Mouse (Mus musculus) olfactory bulb, adult 2 months (tissue): Measurements from ENCODE around the gene Crtam. TPM values are rescaled to one million over a fixed set of nuclear protein-coding genes. Genes with fewer than 3 reads are reported as not detected.

Experiments
- H3K27ac ChIP-seq: fragments of 200-500 bp; 2 replicates; pipeline ENCODE4 v1.5.1; 2012; ENCODE audit warnings: low read depth, low read length; ENCODE audit not compliant: insufficient read depth
- H3K4me1 ChIP-seq: fragments of 200-500 bp; 2 replicates; pipeline ENCODE4 v1.6.1; 2012; ENCODE audit warnings: low read length; ENCODE audit not compliant: control insufficient read depth, insufficient read depth
- H3K4me3 ChIP-seq: fragments of 200-500 bp; 2 replicates; pipeline ENCODE4 v1.5.1; 2012; ENCODE audit warnings: mild to moderate bottlenecking, low read depth, low read length, moderate library complexity; ENCODE audit not compliant: insufficient read depth
- CTCF ChIP-seq: fragments of 200-500 bp; IDR thresholded peaks from 2 replicates; pipeline ENCODE4 v1.5.1; 2012; ENCODE audit warnings: low read depth, mild to moderate bottlenecking, low read length, moderate library complexity; ENCODE audit not compliant: insufficient read depth
- POLR2A ChIP-seq: fragments of 200-500 bp; IDR thresholded peaks from 2 replicates; pipeline ENCODE4 v1.6.1; 2012; ENCODE audit warnings: mild to moderate bottlenecking, low read depth, low read length, moderate library complexity; ENCODE audit not compliant: insufficient read depth
- whole genome bisulfite sequencing: fragments of 180-500 bp; shearing (Covaris S2); methylation state at CpG from one replicate; pipeline ENCODE4 v1.1.7; 2018; 5-methylcytosine and 5-hydroxymethylcytosine counted together
- polyA plus RNA-seq: library from polyadenylated mRNA; stranded (reverse); fragments of >200 nt; gene quantifications from 2 replicates; pipeline ENCODE4 v1.2.4, GENCODE M21; 2012; ENCODE audit warnings: low replicate concordance; ENCODE audit not compliant: missing spikeins, insufficient read depth, insufficient read length

The Crtam gene
- polyA plus RNA-seq, 1 experiment: not detected

GRCm38 (mm10) chr9:41014512-41014911 is 10.1 kb upstream of the Crtam start:
- H3K4me1 ChIP-seq: peaks cover 4% of the 10 kb centered on the region
- H3K4me3 ChIP-seq: no peak overlapping the region
- 57% methylated on average over 4 of the region's 4 CpGs for WGBS
- TF ChIP-seq CTCF: no peak
- TF ChIP-seq POLR2A: no peak
- H3K27ac ChIP-seq: no peak overlapping the region

GRCm38 (mm10) chr9:41012456-41012855 is 8.0 kb upstream of the Crtam start:
- Histone ChIP-seq H3K4me1 (peaks cover 4% of the 10 kb centered on the region), H3K4me3 (no peak overlapping the region), H3K27ac (no peak overlapping the region)
- WGBS: 62% methylated on average over 5 of the region's 5 CpGs
- TF ChIP-seq POLR2A: no peak
- no peak for TF ChIP-seq CTCF

- Histone ChIP-seq H3K4me3 (no peak overlapping the region), H3K4me1 (peaks cover 4% of the 10 kb centered on the region), H3K27ac (0 out of 2 replicates have a peak overlapping the region, but pooled peaks have one; percentile 7)
- WGBS: 35% methylated on average over 13 of the region's 13 CpGs
- TF ChIP-seq POLR2A (no peak), CTCF (no peak)
Observed at GRCm38 (mm10) chr9:41011512-41012436, 7.3 kb upstream of the Crtam start.

- TF ChIP-seq POLR2A (no peak), CTCF (no peak)
- 46% methylated on average over 1 of the region's 1 CpGs for WGBS
- Histone ChIP-seq H3K4me3 (no peak overlapping the region), H3K4me1 (peaks cover 4% of the 10 kb centered on the region), H3K27ac (no peak overlapping the region)
Observed at GRCm38 (mm10) chr9:41007785-41008184, 3.4 kb upstream of the Crtam start.

- no peak overlapping the region for H3K4me3 ChIP-seq
- 92% methylated on average over 7 of the region's 7 CpGs for WGBS
- TF ChIP-seq POLR2A: no peak
- no peak for TF ChIP-seq CTCF
- H3K4me1 ChIP-seq: peaks cover 7% of the 10 kb centered on the region
- no peak overlapping the region for H3K27ac ChIP-seq
Observed at GRCm38 (mm10) chr9:40997116-40997779, 7.2 kb downstream of the Crtam start.

GRCm38 (mm10) chr9:40994075-40994474 is 10.4 kb downstream of the Crtam start:
- H3K4me1 ChIP-seq: peaks cover 5% of the 10 kb centered on the region; the same call in 1 of the 2 replicates
- no peak for TF ChIP-seq POLR2A
- no peak for TF ChIP-seq CTCF
- no peak overlapping the region for H3K4me3 ChIP-seq
- H3K27ac ChIP-seq: no peak overlapping the region
- WGBS: 76% methylated on average over 5 of the region's 5 CpGs

- Histone ChIP-seq H3K27ac (no peak overlapping the region), H3K4me3 (no peak overlapping the region), H3K4me1 (peaks cover 5% of the 10 kb centered on the region; the same call in 1 of the 2 replicates)
- WGBS: 71% methylated on average over 6 of the region's 6 CpGs
- TF ChIP-seq CTCF (no peak), POLR2A (no peak)
Observed at GRCm38 (mm10) chr9:40991511-40991910, 12.9 kb downstream of the Crtam start.

- WGBS: 38% methylated on average over 4 of the region's 4 CpGs
- TF ChIP-seq POLR2A: no peak
- no peak for TF ChIP-seq CTCF
- Histone ChIP-seq H3K4me3 (no peak overlapping the region), H3K27ac (no peak overlapping the region), H3K4me1 (peaks cover 5% of the 10 kb centered on the region; the same call in 1 of the 2 replicates)
Observed at GRCm38 (mm10) chr9:40989940-40990588, 14.4 kb downstream of the Crtam start.
